Mouse (Mus musculus) liver, adult 2 months (tissue): Measurements from ENCODE around the gene Ube4b.

Experiments used
- CTCF ChIP-seq: fragments of 200-500 bp; IDR thresholded peaks from 2 replicates; pipeline ENCODE4 v1.5.1; 2011; ENCODE audit warnings: low read depth, low read length, control low read depth
- POLR2A ChIP-seq: fragments of 200-500 bp; IDR thresholded peaks from 2 replicates; pipeline ENCODE4 v1.6.1; 2011; ENCODE audit warnings: low read length, control low read depth; ENCODE audit not compliant: insufficient read depth; ENCODE audit errors: extremely low read depth

- TF ChIP-seq POLR2A = no peak
- TF ChIP-seq CTCF = no peak
These were observed 114.6 kb downstream of the Ube4b start for GRCm38 (mm10) chr4:149311996-149312395.
